Mouse (Mus musculus) heart, adult 2 months (tissue): Measurements from ENCODE around the gene Atn1.

Experiments used
- CTCF ChIP-seq: fragments of 200-600 bp; IDR thresholded peaks from 2 replicates; pipeline ENCODE4 v1.8.1; 2022; ENCODE audit warnings: antibody characterized with exemption, mild to moderate bottlenecking, moderate library complexity
- POLR2A ChIP-seq: fragments of 200-500 bp; IDR thresholded peaks from 2 replicates; pipeline ENCODE4 v1.6.1; 2011; ENCODE audit warnings: mild to moderate bottlenecking, low read depth, low read length, control low read depth; ENCODE audit not compliant: insufficient read depth

DNA sequence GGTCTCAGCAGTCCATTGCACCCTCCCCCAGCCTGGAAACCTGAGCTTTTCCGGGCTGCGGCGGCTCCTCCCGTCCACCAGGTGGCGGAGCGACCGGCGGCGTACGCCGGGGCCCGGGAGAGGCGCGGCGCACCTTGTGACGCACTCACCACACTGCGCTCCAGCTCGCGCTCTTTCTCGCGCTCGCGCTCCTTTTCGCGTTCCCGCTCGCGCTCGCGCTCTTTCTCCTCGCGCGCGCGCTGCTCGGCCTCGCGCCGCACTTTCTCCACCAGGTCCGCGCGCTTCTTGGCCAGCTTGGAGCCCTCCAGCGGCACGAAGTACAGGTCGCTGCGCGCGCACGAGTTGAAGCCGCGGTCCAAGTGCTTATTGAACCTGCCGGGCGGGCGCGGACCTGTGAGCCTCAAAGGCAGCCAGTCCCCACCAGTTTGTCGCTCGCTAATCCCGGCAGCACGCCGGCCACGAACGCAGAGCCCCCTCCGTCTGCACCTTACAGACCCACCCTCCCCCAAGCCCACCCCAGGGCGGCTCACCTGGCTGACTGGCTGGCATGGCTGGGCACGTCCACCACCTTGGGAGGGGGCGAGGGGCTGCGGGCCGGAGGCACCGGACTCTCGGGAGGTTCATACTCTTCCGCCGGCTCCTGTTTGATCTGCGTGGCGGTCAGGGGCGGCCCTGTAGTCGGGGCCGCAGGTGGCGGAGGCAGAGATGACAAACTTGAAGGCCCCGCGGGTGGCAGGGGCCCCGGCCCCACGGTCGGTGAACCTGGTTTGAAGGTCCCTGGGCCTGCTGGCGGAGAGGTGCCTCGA lies 10.6 kb downstream of the Atn1 start:
- TF ChIP-seq CTCF = peak; percentile 98; the same call in 1 of the 2 replicates
- peak; percentile 77 for TF ChIP-seq POLR2A
